Mouse (Mus musculus) testis, adult 2 months (tissue): ENCODE measurements around the gene Fkbp5.

Source experiments
- CTCF ChIP-seq: fragments of 200-500 bp; IDR thresholded peaks from 2 replicates; pipeline ENCODE4 v1.5.1; 2012; ENCODE audit warnings: low read depth, mild to moderate bottlenecking, inconsistent platforms, low read length, moderate library complexity; ENCODE audit not compliant: control insufficient read depth, insufficient read depth, insufficient replicate concordance
- POLR2A ChIP-seq: fragments of 200-500 bp; IDR thresholded peaks from 2 replicates; pipeline ENCODE4 v1.6.1; 2012; ENCODE audit warnings: low read depth, mild to moderate bottlenecking, inconsistent platforms, low read length, moderate library complexity; ENCODE audit not compliant: control insufficient read depth

- TF ChIP-seq CTCF (no peak), POLR2A (no peak)
Observed at GRCm38 (mm10) chr17:28549111-28549510, 31.8 kb upstream of the Fkbp5 start, which contains the start of gene Clpsl2.
